Mouse (Mus musculus) liver, embryonic 13.5 days (tissue): Measurements from ENCODE around the gene Cradd. TPM values are rescaled to one million over a fixed set of nuclear protein-coding genes. Genes with fewer than 3 reads are reported as not detected.

Experiments used
- ATAC-seq: fragments of 200-750 bp; cut with Nextera tagmentation; 2 replicates; pipeline ENCODE4 v1.8.0; 2017; ENCODE audit warnings: low read depth, mild to moderate bottlenecking, moderate number of reproducible peaks, moderate library complexity
- DNase-seq: peaks from one replicate; pipeline ENCODE4 v3.0.0; 2022
- H3K27ac ChIP-seq: fragments of 300-500 bp; sonication (generic); 2 replicates; pipeline ENCODE4 v1.5.1; 2015; ENCODE audit warnings: moderate library complexity, mild to moderate bottlenecking, inconsistent platforms
- H3K27me3 ChIP-seq: fragments of 300-500 bp; sonication (generic); 2 replicates; pipeline ENCODE4 v1.6.1; 2015; ENCODE audit warnings: mild to moderate bottlenecking, inconsistent platforms
- H3K36me3 ChIP-seq: fragments of 300-500 bp; sonication (generic); 2 replicates; pipeline ENCODE4 v1.6.1; 2015; ENCODE audit warnings: mild to moderate bottlenecking, inconsistent platforms
- H3K4me1 ChIP-seq: fragments of 300-500 bp; sonication (generic); replicated peaks from 2 replicates; pipeline ENCODE4 v1.6.1; 2015; ENCODE audit warnings: inconsistent platforms
- H3K4me2 ChIP-seq: fragments of 300-500 bp; sonication (generic); 2 replicates; pipeline ENCODE4 v1.6.1; 2015; ENCODE audit warnings: inconsistent platforms, mild to moderate bottlenecking, moderate library complexity
- H3K4me3 ChIP-seq: fragments of 300-500 bp; sonication (generic); replicated peaks from 2 replicates; pipeline ENCODE4 v1.5.1; 2015; ENCODE audit warnings: mild to moderate bottlenecking, inconsistent platforms
- H3K9ac ChIP-seq: fragments of 300-500 bp; sonication (generic); 2 replicates; pipeline ENCODE4 v1.6.1; 2015; ENCODE audit warnings: mild to moderate bottlenecking, inconsistent platforms
- H3K9me3 ChIP-seq: fragments of 300-500 bp; sonication (generic); replicated peaks from 2 replicates; pipeline ENCODE4 v1.6.1; 2016; ENCODE audit warnings: inconsistent platforms
- WGBS: fragments of 180-500 bp; shearing (Covaris S2); methylation state at CpG from one replicate; pipeline ENCODE4 v1.1.7; 2015; ENCODE audit not compliant: insufficient replicate concordance; 5-methylcytosine and 5-hydroxymethylcytosine counted together
- polyA plus RNA-seq: library from polyadenylated mRNA; unstranded; fragments of >200 nt; fragmentation: Nextera tagmentation; extraction: Ambion mirVana; gene quantifications from 2 replicates; pipeline ENCODE4 v1.2.1, GENCODE M21; 2015

Gene Cradd
- polyA plus RNA-seq, 1 experiment from 2014 or later = 3.3 TPM

GRCm38 (mm10) chr10:95355678-95356268 lies 31.8 kb upstream of the Cradd start:
- H3K9ac ChIP-seq = no peak overlapping the region
- H3K9me3 ChIP-seq = no peaks in the 10 kb centered on the region
- WGBS = 57% methylated on average over 6 of the region's 6 CpGs
- no peak overlapping the region for H3K27ac ChIP-seq
- no peak overlapping the region for H3K4me3 ChIP-seq
- H3K4me2 ChIP-seq = no peak overlapping the region
- no peak for DNase-seq
- H3K36me3 ChIP-seq = no peaks in the 10 kb centered on the region
- no peaks in the 10 kb centered on the region for H3K27me3 ChIP-seq
- ATAC-seq = no peak
- no peaks in the 10 kb centered on the region for H3K4me1 ChIP-seq

- no peaks in the 10 kb centered on the region for H3K4me1 ChIP-seq
- H3K9ac ChIP-seq = no peak overlapping the region
- no peak overlapping the region for H3K4me3 ChIP-seq
- H3K36me3 ChIP-seq = no peaks in the 10 kb centered on the region
- DNase-seq (no peak), ATAC-seq (no peak)
- H3K4me2 ChIP-seq = no peak overlapping the region
- H3K9me3 ChIP-seq = no peaks in the 10 kb centered on the region
- H3K27me3 ChIP-seq = no peaks in the 10 kb centered on the region
- H3K27ac ChIP-seq = no peak overlapping the region
Measured at GRCm38 (mm10) chr10:95354673-95355072, 30.7 kb upstream of the Cradd start.

DNA sequence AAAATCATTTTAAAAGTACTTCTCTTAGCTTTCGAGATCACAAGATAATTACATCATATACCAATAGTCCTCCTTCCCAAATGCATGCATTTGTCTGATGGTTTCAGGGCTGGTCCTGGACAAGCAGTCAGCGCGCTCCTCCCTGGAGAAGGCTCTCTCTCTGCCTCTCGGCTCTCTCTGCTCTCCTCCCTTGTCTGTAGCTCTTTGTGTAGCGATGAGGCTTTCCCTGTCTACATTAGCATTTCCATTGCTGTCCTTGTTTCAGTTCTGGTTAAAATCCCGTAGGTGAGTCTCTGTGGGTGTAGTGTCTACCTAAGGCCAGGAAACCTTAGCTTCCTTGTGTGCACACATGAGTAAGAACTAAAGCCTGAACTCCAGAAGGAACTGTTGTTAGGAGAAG lies 30.1 kb upstream of the Cradd start:
- ATAC-seq (no peak), DNase-seq (no peak)

DNA sequence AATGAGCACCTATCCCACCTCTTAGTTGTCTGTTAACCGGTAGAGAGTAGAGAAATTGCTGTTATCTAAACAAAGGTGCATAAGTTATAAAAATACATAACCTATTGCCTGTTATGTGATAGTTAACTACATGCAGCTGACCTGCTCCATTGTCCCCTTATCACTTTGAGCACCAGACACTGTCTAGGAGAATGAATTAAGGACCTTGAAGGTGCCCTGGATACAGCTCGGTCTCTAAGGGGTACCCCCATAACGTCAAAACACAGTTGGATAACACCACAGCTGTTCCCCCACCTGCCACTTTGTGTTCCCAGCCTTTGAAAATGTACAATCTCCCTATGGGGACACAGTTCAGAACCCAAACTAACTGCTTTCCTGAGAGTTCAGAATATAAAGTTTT lies 24.5 kb upstream of the Cradd start:
- H3K27me3 ChIP-seq = no peaks in the 10 kb centered on the region
- no peak overlapping the region for H3K4me3 ChIP-seq
- H3K9ac ChIP-seq = no peak overlapping the region
- no peak overlapping the region for H3K27ac ChIP-seq
- no peaks in the 10 kb centered on the region for H3K9me3 ChIP-seq
- H3K4me2 ChIP-seq = no peak overlapping the region
- no peak for ATAC-seq
- DNase-seq = no peak
- WGBS = 61% methylated on average over 3 of the region's 3 CpGs
- H3K36me3 ChIP-seq = no peaks in the 10 kb centered on the region
- no peaks in the 10 kb centered on the region for H3K4me1 ChIP-seq

More for the DNA sequence above, 30.1 kb upstream of the Cradd start:
- WGBS = 74% methylated on average over 6 of the region's 6 CpGs
- Histone ChIP-seq H3K27ac (no peak overlapping the region), H3K36me3 (no peaks in the 10 kb centered on the region), H3K9me3 (no peaks in the 10 kb centered on the region), H3K4me1 (no peaks in the 10 kb centered on the region), H3K4me2 (no peak overlapping the region), H3K4me3 (no peak overlapping the region), H3K27me3 (no peaks in the 10 kb centered on the region), H3K9ac (no peak overlapping the region)

- no peak overlapping the region for H3K4me3 ChIP-seq
- H3K4me1 ChIP-seq = no peaks in the 10 kb centered on the region
- H3K27ac ChIP-seq = no peak overlapping the region
- ATAC-seq = no peak
- H3K36me3 ChIP-seq = no peaks in the 10 kb centered on the region
- no peak overlapping the region for H3K9ac ChIP-seq
- H3K9me3 ChIP-seq = no peaks in the 10 kb centered on the region
- 71% methylated on average over 3 of the region's 3 CpGs for WGBS
- H3K27me3 ChIP-seq = no peaks in the 10 kb centered on the region
- H3K4me2 ChIP-seq = no peak overlapping the region
- DNase-seq = no peak
Measured at GRCm38 (mm10) chr10:95347776-95348175, 23.8 kb upstream of the Cradd start.

DNA sequence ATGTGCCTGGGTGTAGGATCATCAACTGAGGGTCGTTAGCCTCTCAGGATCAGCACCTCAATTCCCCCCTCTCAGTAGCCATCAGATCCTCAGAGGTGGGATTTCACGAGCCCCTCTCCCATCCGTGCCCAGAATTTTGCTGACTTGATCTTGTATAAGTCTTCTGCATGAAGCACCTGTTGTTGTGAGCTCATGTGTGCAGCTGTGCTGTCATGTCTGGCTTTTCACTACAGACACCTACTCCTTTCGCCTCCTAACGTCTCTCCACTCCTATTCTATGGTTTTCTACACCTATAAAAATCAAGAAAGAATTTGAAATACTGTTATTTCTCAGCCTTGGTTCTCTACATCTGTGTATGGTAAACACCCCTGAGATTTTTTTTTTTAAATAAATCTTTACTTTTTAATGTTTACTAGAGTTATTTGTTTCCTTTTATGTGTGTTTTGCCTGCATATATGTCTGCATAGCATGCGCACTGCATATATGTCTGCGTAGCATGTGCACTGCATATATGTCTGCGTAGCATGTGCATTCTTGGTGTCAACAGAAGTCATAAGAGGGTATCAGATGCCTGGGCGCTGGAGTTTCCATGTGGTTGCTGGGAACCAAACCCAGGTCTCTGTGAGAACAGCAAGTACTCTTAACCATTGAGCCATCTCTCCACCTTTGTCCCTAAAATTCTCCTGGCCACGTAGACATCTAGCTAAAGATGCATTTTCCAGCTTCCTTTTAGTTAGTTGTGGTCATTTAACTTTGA lies 19.1 kb upstream of the Cradd start:
- DNase-seq (no peak), ATAC-seq (no peak)
- no peak overlapping the region for H3K4me3 ChIP-seq
- H3K9me3 ChIP-seq = no peaks in the 10 kb centered on the region
- no peak overlapping the region for H3K27ac ChIP-seq
- WGBS = 64% methylated on average over 10 of the region's 10 CpGs
- no peaks in the 10 kb centered on the region for H3K27me3 ChIP-seq
- no peaks in the 10 kb centered on the region for H3K4me1 ChIP-seq
- no peak overlapping the region for H3K4me2 ChIP-seq
- H3K9ac ChIP-seq = no peak overlapping the region
- no peaks in the 10 kb centered on the region for H3K36me3 ChIP-seq

DNA sequence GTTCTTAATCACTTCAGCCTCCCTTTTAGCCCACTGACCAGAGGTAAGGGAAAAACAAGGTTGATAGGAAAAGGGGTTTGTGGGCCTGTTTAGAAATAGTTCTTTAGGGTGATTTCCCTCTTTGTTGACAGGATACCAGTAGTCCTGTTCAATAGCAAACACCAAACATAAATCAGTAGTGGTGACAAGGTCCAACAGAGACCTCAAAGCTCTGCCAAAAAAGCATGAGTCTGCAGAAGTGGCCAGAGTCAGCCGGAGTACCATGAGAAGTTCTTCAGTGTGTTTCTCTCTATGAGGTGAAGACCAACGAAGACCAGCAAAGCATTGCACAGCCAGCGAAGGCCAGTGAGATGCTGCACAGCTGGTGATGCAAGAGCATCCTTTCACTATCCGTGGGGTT lies 16.7 kb upstream of the Cradd start:
- DNase-seq = no peak
- Histone ChIP-seq H3K4me3 (no peak overlapping the region), H3K4me2 (no peak overlapping the region), H3K9me3 (no peaks in the 10 kb centered on the region), H3K4me1 (no peaks in the 10 kb centered on the region), H3K9ac (no peak overlapping the region), H3K27ac (no peak overlapping the region), H3K27me3 (no peaks in the 10 kb centered on the region), H3K36me3 (no peaks in the 10 kb centered on the region)
- 65% methylated on average over 4 of the region's 4 CpGs for WGBS
- ATAC-seq = no peak

DNA sequence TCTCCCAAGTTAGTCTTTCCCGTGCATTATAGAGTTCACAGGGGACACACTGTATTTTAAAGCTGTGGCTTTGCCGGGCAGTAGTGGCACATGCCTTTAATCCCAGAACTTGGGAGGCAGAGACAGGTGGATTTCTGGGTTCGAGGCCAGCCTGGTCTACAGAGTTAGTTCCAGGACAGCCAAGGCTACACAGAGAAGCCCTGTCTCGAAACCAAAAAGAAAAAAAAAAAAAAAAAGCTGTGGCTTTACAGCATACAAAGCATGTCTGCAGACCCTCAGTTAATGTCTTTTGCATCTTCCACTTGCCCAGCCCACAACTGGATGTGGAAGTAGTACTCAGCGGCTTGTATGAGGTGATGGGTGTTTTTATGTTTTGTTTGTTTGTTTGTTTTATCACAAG lies 13.7 kb upstream of the Cradd start:
- DNase-seq = no peak
- no peak overlapping the region for H3K4me2 ChIP-seq
- no peak overlapping the region for H3K4me3 ChIP-seq
- H3K27ac ChIP-seq = no peak overlapping the region
- WGBS = 50% methylated on average over 5 of the region's 5 CpGs
- H3K27me3 ChIP-seq = no peaks in the 10 kb centered on the region
- no peaks in the 10 kb centered on the region for H3K36me3 ChIP-seq
- H3K4me1 ChIP-seq = no peaks in the 10 kb centered on the region
- no peak overlapping the region for H3K9ac ChIP-seq
- no peak for ATAC-seq
- H3K9me3 ChIP-seq = no peaks in the 10 kb centered on the region

- no peak overlapping the region for H3K4me2 ChIP-seq
- 25% methylated on average over 4 of the region's 4 CpGs for WGBS
- no peak for DNase-seq
- H3K4me1 ChIP-seq = no peaks in the 10 kb centered on the region
- no peak for ATAC-seq
- H3K9ac ChIP-seq = no peak overlapping the region
- H3K27ac ChIP-seq = no peak overlapping the region
- no peaks in the 10 kb centered on the region for H3K27me3 ChIP-seq
- no peaks in the 10 kb centered on the region for H3K9me3 ChIP-seq
- no peak overlapping the region for H3K4me3 ChIP-seq
- no peaks in the 10 kb centered on the region for H3K36me3 ChIP-seq
Measured at GRCm38 (mm10) chr10:95336781-95337544, 13.0 kb upstream of the Cradd start.

GRCm38 (mm10) chr10:95334826-95335225 lies 10.9 kb upstream of the Cradd start:
- no peak overlapping the region for H3K4me2 ChIP-seq

GRCm38 (mm10) chr10:95332596-95332995 lies 8.7 kb upstream of the Cradd start:
- WGBS = 60% methylated on average over 3 of the region's 3 CpGs
- Histone ChIP-seq H3K4me2 (no peak overlapping the region), H3K9me3 (no peaks in the 10 kb centered on the region), H3K27me3 (no peaks in the 10 kb centered on the region), H3K36me3 (no peaks in the 10 kb centered on the region), H3K27ac (no peak overlapping the region), H3K4me3 (no peak overlapping the region), H3K9ac (no peak overlapping the region), H3K4me1 (no peaks in the 10 kb centered on the region)
- ATAC-seq = no peak
- DNase-seq = no peak

More at GRCm38 (mm10) chr10:95334826-95335225, 10.9 kb upstream of the Cradd start:
- 52% methylated on average over 1 of the region's 1 CpGs for WGBS
- Histone ChIP-seq H3K27ac (no peak overlapping the region), H3K9ac (no peak overlapping the region), H3K36me3 (no peaks in the 10 kb centered on the region), H3K4me3 (no peak overlapping the region), H3K9me3 (no peaks in the 10 kb centered on the region), H3K27me3 (no peaks in the 10 kb centered on the region), H3K4me1 (no peaks in the 10 kb centered on the region)
- ATAC-seq (no peak), DNase-seq (no peak)
